Mouse (Mus musculus) forebrain, embryonic 16.5 days (tissue): ENCODE data around the gene Sipa1. TPM values are rescaled to one million over a fixed set of nuclear protein-coding genes. Genes with fewer than 3 reads are reported as not detected.

ENCODE experiments used
- ATAC-seq: fragments of 200-750 bp; cut with Nextera tagmentation; 2 replicates; pipeline ENCODE4 v1.8.0; 2017; ENCODE audit warnings: mild to moderate bottlenecking, moderate library complexity
- H3K27ac ChIP-seq: fragments of 300-500 bp; sonication (generic); 2 replicates; pipeline ENCODE4 v1.5.1; 2014; ENCODE audit warnings: low read length, control low read depth
- H3K27me3 ChIP-seq: fragments of 300-500 bp; sonication (generic); replicated peaks from 2 replicates; pipeline ENCODE4 v1.6.1; 2014; ENCODE audit warnings: low read length; ENCODE audit not compliant: control insufficient read depth, insufficient read depth
- H3K36me3 ChIP-seq: fragments of 300-500 bp; sonication (generic); 2 replicates; pipeline ENCODE4 v1.6.1; 2014; ENCODE audit not compliant: control insufficient read depth, insufficient read depth
- H3K4me1 ChIP-seq: fragments of 300-500 bp; sonication (generic); replicated peaks from 2 replicates; pipeline ENCODE4 v1.6.1; 2014; ENCODE audit warnings: low read length; ENCODE audit not compliant: control insufficient read depth, insufficient read depth
- H3K4me2 ChIP-seq: fragments of 300-500 bp; sonication (generic); 2 replicates; pipeline ENCODE4 v1.6.1; 2014; ENCODE audit warnings: mild to moderate bottlenecking, low read length, control low read depth
- H3K4me3 ChIP-seq: fragments of 300-500 bp; sonication (generic); replicated peaks from 2 replicates; pipeline ENCODE4 v1.5.1; 2014; ENCODE audit warnings: mild to moderate bottlenecking, low read length, control low read depth
- H3K9ac ChIP-seq: fragments of 300-500 bp; sonication (generic); replicated peaks from 2 replicates; pipeline ENCODE4 v1.6.1; 2014; ENCODE audit warnings: low read depth, low read length, control low read depth
- H3K9me3 ChIP-seq: fragments of 300-500 bp; sonication (generic); 2 replicates; pipeline ENCODE4 v1.6.1; 2016; ENCODE audit warnings: low read length; ENCODE audit not compliant: control insufficient read depth
- WGBS: fragments of 180-500 bp; shearing (Covaris S2); extraction: QIAGEN DNeasy Blood & Tissue Kit; methylation state at CpG from one replicate; pipeline ENCODE4 v1.1.7; 2014; 5-methylcytosine and 5-hydroxymethylcytosine counted together
- polyA plus RNA-seq: library from polyadenylated mRNA; unstranded; fragments of >200 nt; fragmentation: Nextera tagmentation; extraction: Ambion mirVana; gene quantifications from 2 replicates; pipeline ENCODE4 v1.2.1, GENCODE M21; 2015

Sipa1 gene
- polyA plus RNA-seq, 1 experiment from 2014 or later = 15.1 TPM

DNA sequence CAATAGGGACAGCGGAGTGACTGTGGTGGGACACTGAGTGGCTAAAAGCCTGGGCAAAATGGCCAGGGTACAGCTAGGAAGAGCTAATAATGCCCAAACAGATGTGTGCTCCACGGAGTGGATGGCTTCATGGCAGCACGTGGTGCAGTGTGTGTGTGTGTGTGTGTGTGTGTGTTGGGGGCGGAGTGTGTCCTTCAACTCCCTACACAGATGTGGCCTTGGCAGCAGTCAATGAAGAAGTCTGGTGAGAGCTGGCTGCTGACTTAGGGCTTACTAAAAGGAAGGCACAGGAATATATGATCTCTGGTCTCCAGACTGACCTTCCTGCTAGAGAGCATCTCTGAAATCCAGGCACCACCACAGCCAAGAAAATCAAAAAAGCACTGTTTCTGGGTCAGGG lies 4.9 kb upstream of the Sipa1 start:
- Histone ChIP-seq H3K4me2 (no peak overlapping the region), H3K27me3 (no peaks in the 10 kb centered on the region), H3K4me1 (peaks cover 4% of the 10 kb centered on the region), H3K9ac (no peak overlapping the region), H3K27ac (no peak overlapping the region), H3K9me3 (no peaks in the 10 kb centered on the region), H3K36me3 (peaks cover 23% of the 10 kb centered on the region), H3K4me3 (no peak overlapping the region)
- WGBS = 94% methylated on average over 4 of the region's 4 CpGs
- no peak for ATAC-seq

GRCm38 (mm10) chr19:5666386-5666785 lies 2.9 kb upstream of the Sipa1 start:
- 85% methylated on average over 18 of the region's 18 CpGs for WGBS
- peaks cover 9% of the 10 kb centered on the region for H3K4me1 ChIP-seq

DNA sequence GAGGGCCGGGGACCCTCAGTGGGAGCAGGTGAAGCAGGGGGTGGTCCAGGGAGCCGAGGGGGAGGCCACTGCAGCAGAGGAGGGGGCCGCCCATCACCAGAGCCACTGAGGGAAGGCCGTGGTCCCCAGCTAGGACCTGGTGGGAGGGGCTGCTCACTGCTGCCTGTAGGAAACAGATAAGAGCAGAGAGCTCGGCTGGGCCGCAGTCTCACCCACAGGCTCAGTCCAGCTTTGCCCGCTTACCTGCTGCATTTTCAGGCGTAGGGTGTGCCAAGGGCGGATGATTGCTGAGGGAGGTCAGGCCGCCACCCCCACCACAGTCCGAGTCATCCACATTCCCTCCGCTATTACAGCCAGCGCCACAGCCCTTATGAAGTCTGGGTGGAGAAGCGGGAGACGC lies 2.0 kb upstream of the Sipa1 start:
- no peak for ATAC-seq
- Histone ChIP-seq H3K9me3 (no peaks in the 10 kb centered on the region), H3K9ac (no peak overlapping the region), H3K27me3 (no peaks in the 10 kb centered on the region), H3K27ac (no peak overlapping the region), H3K4me3 (no peak overlapping the region), H3K36me3 (peaks cover 12% of the 10 kb centered on the region), H3K4me2 (no peak overlapping the region), H3K4me1 (peaks cover 9% of the 10 kb centered on the region)
- WGBS = 91% methylated on average over 15 of the region's 15 CpGs

More at GRCm38 (mm10) chr19:5666386-5666785, 2.9 kb upstream of the Sipa1 start:
- H3K4me3 ChIP-seq = no peak overlapping the region
- no peaks in the 10 kb centered on the region for H3K9me3 ChIP-seq
- H3K27ac ChIP-seq = no peak overlapping the region
- H3K36me3 ChIP-seq = peaks cover 18% of the 10 kb centered on the region
- H3K9ac ChIP-seq = no peak overlapping the region
- H3K27me3 ChIP-seq = no peaks in the 10 kb centered on the region
- no peak overlapping the region for H3K4me2 ChIP-seq
- no peak for ATAC-seq

- 93% methylated on average over 10 of the region's 10 CpGs for WGBS
- Histone ChIP-seq H3K4me2 (no peak overlapping the region), H3K9ac (no peak overlapping the region), H3K36me3 (peaks cover 10% of the 10 kb centered on the region; the same call in 1 of the 2 replicates), H3K4me3 (no peak overlapping the region), H3K4me1 (peaks cover 9% of the 10 kb centered on the region), H3K27ac (no peak overlapping the region), H3K9me3 (no peaks in the 10 kb centered on the region), H3K27me3 (no peaks in the 10 kb centered on the region)
- ATAC-seq = no peak
These were observed 1.3 kb upstream of the Sipa1 start for GRCm38 (mm10) chr19:5664669-5665257.

GRCm38 (mm10) chr19:5662310-5662709 lies 1.2 kb downstream of the Sipa1 start:
- Histone ChIP-seq H3K27me3 (no peaks in the 10 kb centered on the region), H3K4me1 (peaks cover 9% of the 10 kb centered on the region), H3K27ac (no peak overlapping the region), H3K9ac (no peak overlapping the region), H3K9me3 (no peaks in the 10 kb centered on the region), H3K4me3 (no peak overlapping the region), H3K4me2 (peak overlapping the region; percentile 4; the same call in 1 of the 2 replicates), H3K36me3 (peaks cover 10% of the 10 kb centered on the region; the same call in 1 of the 2 replicates)
- 83% methylated on average over 8 of the region's 8 CpGs for WGBS
- no peak for ATAC-seq

DNA sequence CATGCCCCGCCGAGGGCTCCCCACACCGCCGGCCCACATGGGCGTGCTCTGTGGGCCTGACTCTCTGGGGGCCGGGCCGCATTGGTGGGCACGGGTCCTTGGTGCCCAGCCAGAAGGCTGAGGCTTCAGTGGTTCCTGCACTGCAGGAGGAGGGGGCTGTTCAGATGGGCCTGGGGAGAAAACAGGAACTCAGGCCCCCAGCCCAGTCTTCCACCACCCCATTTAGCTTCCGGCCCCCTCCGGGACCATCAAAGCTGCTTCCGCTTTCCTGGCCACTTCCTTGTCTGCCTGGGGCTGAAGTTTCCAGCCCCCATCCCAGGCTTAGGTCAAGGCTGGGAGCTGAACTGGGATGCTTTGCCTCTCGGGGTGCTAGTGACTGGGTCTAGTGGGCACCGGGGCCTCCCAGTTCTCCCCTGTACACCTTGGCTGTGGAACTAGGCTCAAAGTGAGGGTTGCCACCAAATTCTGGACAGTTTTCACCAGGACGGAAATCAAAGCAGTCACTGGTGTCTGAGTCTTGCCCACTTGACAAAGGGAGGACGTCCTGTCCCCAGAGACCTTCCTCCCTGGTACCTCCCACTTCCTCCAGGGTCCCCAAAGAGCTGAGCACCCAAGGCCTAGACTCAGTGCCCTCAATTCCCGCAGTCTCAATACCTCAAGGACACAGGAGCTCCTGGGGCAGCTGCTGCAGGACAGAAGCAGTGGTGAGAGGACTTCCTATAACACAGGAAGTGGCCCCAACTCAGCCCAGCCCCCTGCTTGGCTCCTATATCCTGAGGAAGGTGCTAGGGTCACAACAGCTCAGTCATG lies 2.4 kb downstream of the Sipa1 start:
- Histone ChIP-seq H3K9ac (no peak overlapping the region), H3K4me2 (no peak overlapping the region), H3K36me3 (peaks cover 9% of the 10 kb centered on the region; the same call in 1 of the 2 replicates), H3K4me3 (no peak overlapping the region), H3K9me3 (no peaks in the 10 kb centered on the region), H3K27ac (no peak overlapping the region), H3K27me3 (no peaks in the 10 kb centered on the region), H3K4me1 (peaks cover 9% of the 10 kb centered on the region)
- WGBS = 85% methylated on average over 16 of the region's 16 CpGs
- no peak for ATAC-seq

- no peak overlapping the region for H3K27ac ChIP-seq
- H3K9me3 ChIP-seq = no peaks in the 10 kb centered on the region
- H3K36me3 ChIP-seq = no peaks in the 10 kb centered on the region
- peak overlapping the region; percentile 73 for H3K4me2 ChIP-seq
- WGBS = 7% methylated on average over 43 of the region's 43 CpGs
- peaks cover 12% of the 10 kb centered on the region for H3K27me3 ChIP-seq
- 0 out of 2 replicates have a peak, but pooled peaks have one; percentile 23 for ATAC-seq
- peaks cover 12% of the 10 kb centered on the region for H3K4me1 ChIP-seq
- peak overlapping the region; percentile 48 for H3K4me3 ChIP-seq
- H3K9ac ChIP-seq = peak overlapping the region; percentile 56
These were observed 8.7 kb downstream of the Sipa1 start for GRCm38 (mm10) chr19:5654720-5655298.

DNA sequence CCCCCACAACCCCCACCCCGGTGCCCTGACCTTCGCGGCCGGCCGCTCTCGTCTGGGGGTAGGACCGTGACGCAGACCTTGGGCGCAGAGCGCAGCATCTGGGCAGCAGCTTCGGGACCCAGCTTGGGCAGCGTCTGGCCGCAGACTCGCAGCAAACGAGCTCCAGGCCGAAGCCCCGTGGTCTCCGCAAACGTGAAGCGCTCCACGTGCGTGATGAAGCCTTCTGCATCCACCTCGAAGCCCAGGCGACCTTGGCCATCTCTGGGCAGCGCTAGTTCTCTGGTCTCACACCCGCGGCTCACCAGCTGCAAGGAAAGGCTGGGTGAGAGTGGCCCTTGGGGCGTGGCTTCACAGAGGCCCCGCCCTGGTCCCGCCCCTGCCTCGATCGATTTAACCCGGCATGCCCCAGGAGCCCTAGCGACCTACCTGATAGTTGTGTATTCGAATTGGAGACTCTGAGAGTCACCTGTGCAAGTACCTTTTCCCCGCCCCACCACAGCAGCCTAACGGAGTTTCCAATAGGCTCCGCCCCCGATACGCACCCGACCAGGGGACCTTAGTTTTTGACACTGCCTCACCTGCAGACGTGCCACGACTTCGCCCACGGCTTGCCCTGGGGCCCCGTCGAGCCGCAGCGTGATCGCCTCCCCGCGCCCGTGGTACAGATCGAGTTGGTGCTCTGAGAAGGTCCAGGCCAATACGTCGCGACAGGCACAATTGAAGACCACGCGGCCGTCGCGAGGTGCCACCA lies 9.4 kb downstream of the Sipa1 start:
- ATAC-seq = peak; percentile 52
- Histone ChIP-seq H3K4me2 (peak overlapping the region; percentile 73), H3K36me3 (no peaks in the 10 kb centered on the region), H3K9ac (peak overlapping the region; percentile 56), H3K27ac (no peak overlapping the region), H3K9me3 (no peaks in the 10 kb centered on the region), H3K4me1 (peaks cover 13% of the 10 kb centered on the region), H3K4me3 (peak overlapping the region; percentile 48), H3K27me3 (peaks cover 12% of the 10 kb centered on the region)
- WGBS = 6% methylated on average over 62 of the region's 62 CpGs

DNA sequence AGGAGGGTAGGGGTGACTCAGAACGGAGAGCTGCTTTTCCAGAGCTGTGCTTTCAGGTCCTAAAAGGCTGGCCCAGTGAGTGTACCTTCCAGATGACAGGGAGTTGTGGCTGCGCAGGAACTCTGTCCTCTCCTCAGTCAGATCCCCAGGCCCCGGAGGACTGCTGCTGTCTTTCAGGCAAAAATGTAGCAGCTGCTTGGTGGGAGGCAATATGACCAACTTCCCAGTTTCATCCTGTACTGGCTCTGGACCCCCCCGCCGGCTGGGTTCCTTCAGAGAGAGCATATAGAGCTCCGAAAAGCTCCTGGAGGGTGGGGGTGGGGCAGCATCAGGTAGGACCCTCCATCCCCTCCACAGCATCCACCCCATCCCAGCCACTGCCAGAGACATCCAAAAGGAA lies 10.9 kb downstream of the Sipa1 start:
- Histone ChIP-seq H3K27ac (no peak overlapping the region), H3K4me2 (no peak overlapping the region), H3K27me3 (peaks cover 12% of the 10 kb centered on the region), H3K9me3 (no peaks in the 10 kb centered on the region), H3K9ac (no peak overlapping the region), H3K36me3 (peaks cover 2% of the 10 kb centered on the region; the same call in 1 of the 2 replicates), H3K4me3 (no peak overlapping the region), H3K4me1 (peaks cover 24% of the 10 kb centered on the region)
- WGBS = 79% methylated on average over 6 of the region's 6 CpGs
- no peak for ATAC-seq
